Mouse (Mus musculus) 3134 (cell line): ENCODE data around the gene Acox3.

Source experiments
- DNase-seq: peaks from one replicate; pipeline ENCODE4 v3.0.0-alpha.2; 2011; ENCODE audit warnings: low spot score; ENCODE audit not compliant: insufficient read length; ENCODE audit errors: extremely low read depth

Gene Acox3

DNA sequence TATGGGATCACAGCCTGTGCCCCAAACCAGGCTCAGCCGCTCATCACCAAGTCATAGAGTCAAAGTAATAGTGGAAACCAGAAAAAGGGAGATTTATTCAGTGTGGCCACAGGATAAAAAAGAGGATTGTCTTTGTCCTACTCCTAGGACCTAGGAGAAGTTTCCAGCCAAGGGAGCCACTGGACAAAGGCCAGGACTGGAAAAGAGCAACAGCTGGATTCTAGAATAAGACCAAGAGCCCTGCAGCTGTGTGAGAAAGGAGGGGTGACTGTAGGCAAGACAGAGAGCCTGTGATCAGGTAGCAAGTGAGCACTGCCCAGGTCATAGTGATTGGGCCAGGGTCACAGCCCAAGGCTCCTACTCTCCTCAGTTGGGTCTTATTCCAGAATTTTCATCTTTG lies 64.1 kb downstream of the Acox3 start:
- no peak for DNase-seq

DNA sequence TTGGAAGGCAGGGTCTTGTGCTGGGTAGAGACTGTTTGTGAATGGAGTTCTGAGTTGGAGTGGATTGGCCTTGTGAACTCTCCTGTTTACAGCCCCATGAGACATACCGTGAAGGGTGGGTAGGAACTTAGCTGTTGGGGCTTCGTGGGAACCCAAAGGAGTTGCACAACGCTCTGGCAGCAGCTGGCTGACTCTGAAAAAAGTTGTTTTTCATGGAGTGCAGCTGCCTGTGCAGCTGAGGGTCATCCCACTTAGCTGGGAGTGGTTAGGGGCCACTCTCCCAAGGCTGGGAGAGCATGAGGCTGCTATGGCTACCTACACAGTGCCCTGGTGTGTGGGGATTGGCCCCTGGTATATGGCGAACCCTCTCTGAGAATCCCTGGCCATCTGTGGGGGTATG lies 64.7 kb downstream of the Acox3 start:
- DNase-seq: no peak

DNA sequence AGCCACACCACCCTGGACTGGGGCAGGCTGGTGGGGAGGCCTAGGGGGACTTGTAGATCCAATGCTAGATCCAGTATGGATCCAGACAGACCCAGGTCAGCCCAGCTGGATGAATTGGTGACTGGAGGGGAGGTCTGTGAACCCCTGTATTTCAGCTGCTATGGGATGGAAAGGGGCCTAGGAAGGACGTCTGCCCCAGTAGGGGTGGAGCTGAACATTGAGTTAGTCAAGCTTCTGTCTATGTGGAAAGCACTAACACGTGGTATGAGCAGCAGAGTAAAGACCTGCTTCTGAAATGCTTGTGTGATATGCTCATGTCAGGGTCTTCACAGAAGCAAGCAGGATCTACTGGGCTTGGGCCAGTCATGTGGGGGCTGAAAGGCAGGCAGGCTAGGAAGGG lies 65.4 kb downstream of the Acox3 start:
- DNase-seq: no peak

DNA sequence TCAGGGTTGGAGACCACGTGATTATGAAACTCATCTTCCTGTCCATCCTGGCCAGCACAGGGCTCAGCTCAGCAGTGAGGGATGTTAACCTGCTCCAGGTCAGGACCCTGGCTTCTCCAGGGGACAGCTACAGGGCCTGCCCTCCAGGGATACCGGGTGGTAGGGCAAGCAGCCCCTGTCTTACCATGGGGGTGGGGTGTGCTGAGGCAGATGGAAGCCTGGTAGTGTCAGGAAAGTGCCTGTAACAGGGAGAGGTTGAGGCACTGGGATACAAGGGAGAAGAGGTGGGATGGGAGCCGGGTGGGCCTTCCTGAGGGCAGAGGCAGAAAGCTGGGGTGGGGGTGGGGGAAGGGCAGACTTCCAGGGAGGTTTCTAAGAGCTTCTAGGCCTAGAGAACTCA lies 69.5 kb downstream of the Acox3 start:
- DNase-seq: no peak

DNA sequence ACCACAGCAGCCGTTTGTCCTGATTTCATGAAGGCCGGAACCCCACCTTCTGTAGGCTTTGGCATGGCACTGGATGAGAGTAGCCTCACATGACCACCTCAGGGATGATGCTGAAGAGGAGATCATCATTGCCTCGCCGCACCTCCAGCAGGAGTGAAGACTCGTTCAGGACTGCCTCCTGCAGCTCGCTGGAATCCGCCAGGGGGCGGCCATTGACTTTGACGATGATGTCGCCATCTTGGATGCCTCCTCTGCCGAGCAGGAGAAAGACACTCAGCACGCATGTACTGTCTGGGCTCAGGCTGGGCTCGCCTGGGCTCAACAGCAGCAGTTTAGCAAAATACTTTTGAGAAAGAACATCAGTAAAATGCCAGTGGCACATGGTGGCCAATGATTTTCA lies 70.0 kb downstream of the Acox3 start:
- no peak for DNase-seq

DNA sequence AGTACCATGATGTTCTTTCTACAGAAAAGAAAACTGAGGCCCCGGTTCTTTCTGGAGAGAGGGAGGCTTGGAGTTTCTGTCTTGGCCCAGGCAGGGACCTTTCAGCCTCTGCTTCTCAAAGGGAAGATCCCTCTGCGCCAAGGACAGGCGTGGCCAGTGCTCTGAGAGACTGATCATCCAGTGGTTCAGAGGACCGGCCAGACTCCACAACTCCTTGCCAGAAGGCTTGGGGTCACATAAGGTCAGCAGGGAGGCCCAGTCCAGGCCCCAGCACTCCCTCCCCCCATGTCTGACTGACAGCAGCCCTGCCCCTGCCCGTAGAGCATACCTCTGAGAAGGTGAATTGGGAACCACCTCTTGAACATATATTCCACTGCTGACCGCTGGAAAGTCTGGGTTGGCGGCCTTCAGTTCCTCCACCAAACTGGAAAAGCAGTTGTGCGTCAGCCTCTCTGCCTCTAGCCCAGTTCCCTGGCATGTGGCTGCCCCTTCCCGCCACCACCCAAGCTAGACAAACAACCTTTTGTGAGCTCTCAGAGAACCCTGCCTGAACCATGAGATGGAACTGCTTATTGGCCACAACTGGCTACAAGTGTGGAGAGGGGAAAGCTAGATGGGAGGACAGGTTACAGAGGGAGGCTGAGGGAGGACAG lies 71.0 kb downstream of the Acox3 start:
- DNase-seq: no peak

DNA sequence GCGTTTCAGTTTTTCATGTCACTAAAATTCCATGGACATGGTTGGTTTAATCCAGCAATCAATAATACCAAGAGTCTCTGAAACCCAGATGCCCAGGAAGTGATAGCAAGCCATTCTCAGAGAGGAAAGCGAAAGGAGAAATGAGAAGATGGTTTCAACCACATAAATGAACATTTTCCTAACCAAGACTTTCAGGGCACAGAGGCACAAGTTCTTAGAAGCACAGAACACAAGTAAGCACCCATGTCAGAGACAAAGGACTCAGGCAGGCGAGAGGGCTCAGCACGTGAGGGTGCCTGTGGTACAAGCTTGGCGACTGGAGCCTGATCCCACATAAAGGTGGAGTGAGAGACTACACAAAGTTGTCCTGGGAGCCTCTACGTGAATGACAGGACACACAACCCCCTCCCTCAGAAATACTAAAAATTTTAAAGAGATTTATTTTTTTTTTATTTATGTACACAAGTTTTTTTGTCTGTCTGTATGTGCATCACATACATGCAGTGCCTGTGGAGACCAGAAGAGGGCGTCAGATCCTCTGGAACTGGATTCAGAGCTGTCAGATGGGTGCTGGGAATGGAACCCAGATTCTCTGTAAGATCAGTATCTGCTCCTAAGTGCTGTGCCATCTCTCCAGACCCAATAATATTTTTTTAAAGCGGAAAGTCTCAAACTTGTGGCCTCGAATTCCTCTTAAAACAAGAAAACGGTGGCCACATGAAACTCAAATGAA lies 73.1 kb downstream of the Acox3 start:
- DNase-seq: no peak

DNA sequence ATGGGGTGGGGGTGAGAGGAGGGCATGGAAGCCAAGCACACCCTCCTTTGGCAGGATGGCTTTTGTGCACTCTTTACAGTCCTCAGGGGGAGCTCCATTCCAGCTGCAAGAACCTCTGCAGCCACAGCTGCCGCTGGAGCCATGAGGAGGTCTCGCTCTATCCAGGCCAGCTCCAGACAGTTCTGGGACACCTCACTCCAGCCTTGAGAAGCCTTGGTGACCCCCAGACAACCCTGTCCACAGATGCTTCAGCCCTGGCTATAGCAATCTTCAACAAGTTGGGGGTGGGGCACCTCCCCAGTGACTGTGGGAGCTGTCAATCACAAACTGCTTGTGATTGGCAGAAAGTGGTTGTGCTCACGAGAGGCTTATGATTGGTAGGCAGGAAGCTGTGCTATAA lies 76.7 kb downstream of the Acox3 start:
- no peak for DNase-seq

DNA sequence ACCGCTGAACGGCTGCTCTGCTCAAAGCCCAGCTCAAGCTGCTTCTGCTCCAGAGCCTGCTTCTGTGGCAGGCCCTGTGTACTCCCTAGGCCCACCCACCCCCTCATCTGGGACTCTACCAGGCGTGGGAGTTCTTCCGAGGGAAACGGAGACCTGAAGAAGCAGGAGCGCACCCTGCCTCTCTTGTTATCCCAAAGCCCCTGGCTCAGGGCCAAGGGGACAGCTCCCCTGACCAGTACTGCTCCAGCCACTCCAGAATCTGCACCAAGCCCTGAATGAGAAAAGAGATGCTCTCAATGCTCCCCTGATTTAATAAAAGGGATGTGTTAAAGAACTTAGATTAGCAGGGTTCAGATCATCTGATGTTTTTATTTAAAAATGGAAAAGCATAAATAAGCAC lies 78.4 kb downstream of the Acox3 start:
- DNase-seq: no peak

DNA sequence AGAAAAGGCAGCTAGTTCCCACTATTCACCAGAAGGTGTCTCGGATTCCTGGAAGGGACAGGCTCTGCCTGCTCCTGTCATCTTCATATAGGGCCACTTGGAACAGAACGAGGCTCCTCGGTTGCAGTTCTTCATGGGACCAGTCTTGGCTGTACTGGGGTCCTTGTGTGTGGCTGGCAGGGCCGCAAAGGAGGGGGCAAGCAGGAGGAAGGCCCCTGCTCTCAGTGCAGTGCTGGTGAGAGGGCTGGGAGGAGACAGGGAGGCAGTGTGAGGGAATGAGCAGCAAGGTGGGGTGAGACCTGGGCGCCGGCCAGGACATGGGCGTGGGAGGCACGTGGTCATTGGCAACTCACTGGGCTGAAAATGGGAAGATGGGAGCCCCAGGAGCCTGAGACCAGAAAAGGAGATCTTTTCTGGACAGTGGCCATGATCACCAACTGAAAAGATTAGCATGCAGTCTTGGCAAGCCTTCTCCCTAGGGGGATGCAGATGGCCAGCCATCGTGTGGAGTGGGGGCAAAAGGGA lies 79.2 kb downstream of the Acox3 start:
- DNase-seq: no peak
